Mouse (Mus musculus) layer of hippocampus, adult 8-10 months (tissue): Measurements from ENCODE around the gene Arpc4. TPM values are rescaled to one million over a fixed set of nuclear protein-coding genes. Genes with fewer than 3 reads are reported as not detected.

Source experiments
- DNase-seq, 2 experiments: peaks; one replicate each; pipeline ENCODE4 v3.0.0; 2022; ENCODE audit warnings: low spot score in 2 of 2
- total RNA-seq, 4 experiments: library from RNA; stranded (reverse); gene quantifications; 2 replicates each; pipeline ENCODE4 v1.2.4; 2022

Gene Arpc4
- total RNA-seq, 4 experiments from 2014 or later: 282 to 324 (median 303) TPM

GRCm38 (mm10) chr6:113402094-113402493, 24.2 kb downstream of the Arpc4 start:
- DNase-seq: peak; percentile 56 to 61

- no peak for DNase-seq
These were observed 26.9 kb downstream of the Arpc4 start for GRCm38 (mm10) chr6:113404649-113405448.

GRCm38 (mm10) chr6:113405483-113405882, 27.6 kb downstream of the Arpc4 start:
- DNase-seq: no peak

DNA sequence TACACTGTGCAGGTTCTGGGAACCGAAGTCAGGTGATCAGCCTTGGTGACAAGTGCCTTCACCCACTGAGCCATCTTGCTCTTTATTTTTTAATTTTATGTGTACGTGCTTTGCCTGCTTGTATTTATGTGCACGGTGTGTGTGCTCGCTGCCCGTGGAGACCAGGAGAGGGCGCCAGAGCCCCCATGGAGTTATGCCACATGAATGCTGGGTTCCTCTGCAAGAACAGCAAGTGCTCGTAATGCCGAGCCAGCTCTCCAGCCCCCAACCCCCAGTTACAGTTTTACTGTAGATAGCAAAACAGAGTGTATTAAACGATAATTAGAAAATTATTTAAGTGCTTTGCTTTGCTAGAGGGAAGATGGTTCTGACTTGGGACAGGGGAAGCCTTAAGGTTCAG, 28.8 kb downstream of the Arpc4 start:
- no peak for DNase-seq

DNA sequence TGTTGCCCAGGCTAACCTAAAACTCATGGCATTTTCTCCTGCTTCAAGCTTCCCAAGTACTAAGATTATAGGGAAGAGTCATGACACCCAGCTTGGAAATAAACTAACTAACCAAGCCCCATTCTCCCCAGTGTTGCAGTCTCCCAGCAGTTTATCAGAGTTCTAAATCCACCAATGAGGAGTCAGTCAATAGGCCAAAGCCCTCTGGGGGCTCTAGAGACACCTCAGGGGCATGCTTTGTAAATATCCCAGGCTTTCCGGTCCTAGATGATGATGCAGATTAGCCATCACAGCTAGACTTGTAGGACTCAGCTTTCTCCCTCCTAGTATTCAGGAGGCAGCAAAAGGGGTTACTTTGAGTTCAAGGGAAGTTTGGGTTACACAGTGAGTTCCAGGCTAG, 32.1 kb downstream of the Arpc4 start:
- no peak for DNase-seq

- DNase-seq: no peak
These were observed 38.5 kb downstream of the Arpc4 start for GRCm38 (mm10) chr6:113416416-113416815.

DNA sequence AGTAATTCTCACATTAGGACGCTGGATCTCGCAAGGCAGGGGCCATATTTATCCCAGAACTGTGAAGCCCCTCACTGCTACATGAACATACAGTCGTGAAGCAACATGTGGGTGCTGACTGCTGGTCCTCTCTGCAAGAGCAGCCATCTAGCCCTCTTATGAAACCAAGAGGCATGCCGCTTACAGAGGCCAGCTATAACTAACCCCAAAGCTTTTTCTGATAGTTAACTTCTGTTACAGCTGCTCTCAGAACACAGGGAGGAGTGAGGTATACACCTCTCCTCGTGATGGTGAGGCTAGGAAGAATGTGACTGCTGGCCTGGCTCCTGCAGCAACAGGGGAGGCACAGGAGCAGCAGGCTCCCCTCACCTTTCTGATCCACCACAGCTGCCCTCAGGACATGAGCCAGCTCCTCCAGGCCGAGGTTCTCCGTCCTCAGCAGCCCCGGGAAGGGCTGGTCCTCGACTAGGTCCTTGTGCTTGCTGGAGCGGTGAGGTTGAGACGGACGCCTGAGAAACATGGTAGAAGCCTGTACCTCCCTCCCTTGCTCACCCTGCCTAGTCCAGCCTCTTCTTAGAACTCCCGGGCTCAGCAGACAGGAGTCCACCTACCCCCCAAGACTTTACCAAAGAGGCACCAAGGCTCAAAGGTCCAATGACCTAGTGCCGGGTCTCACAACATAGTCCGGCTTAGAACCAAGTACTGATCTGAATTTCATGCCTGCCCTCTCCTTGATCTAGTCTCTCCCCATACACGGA, 40.7 kb downstream of the Arpc4 start:
- no peak for DNase-seq

DNA sequence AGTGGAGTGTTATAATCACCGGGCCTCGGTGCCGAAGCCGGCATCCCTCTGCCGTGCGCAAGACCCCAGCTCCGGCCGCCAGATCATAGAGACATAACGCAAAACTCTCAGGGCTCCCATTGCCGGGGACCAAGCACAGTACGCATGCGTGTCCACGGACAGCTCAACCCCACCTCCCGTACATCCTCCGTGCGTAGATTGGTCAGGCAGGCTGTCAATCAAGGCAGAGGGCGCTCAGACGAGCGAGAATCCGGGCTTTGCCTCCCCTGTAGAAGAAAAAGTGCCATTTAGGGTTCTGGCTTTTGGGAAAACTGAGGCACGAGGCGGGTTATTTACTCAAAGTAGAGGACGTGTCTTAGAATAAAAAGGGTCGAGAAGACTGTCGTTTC, 41.3 kb downstream of the Arpc4 start, which contains the start of gene Rpusd3:
Rpusd3 (minus strand) TSS at position 142 of the 389 bp plus-strand sequence.
- peak; percentile 94 to 97 for DNase-seq

GRCm38 (mm10) chr6:113423000-113423399, 45.1 kb downstream of the Arpc4 start:
- DNase-seq: no peak

- no peak for DNase-seq
These were observed 46.3 kb downstream of the Arpc4 start for GRCm38 (mm10) chr6:113424187-113424586.

- no peak for DNase-seq
These were observed 48.8 kb downstream of the Arpc4 start for GRCm38 (mm10) chr6:113426696-113427095.

GRCm38 (mm10) chr6:113427397-113427796, 49.5 kb downstream of the Arpc4 start:
- no peak for DNase-seq

- no peak for DNase-seq
These were observed 50.1 kb downstream of the Arpc4 start for GRCm38 (mm10) chr6:113428006-113428405.

- DNase-seq: no peak
These were observed 52.0 kb downstream of the Arpc4 start for GRCm38 (mm10) chr6:113429965-113430364.

DNA sequence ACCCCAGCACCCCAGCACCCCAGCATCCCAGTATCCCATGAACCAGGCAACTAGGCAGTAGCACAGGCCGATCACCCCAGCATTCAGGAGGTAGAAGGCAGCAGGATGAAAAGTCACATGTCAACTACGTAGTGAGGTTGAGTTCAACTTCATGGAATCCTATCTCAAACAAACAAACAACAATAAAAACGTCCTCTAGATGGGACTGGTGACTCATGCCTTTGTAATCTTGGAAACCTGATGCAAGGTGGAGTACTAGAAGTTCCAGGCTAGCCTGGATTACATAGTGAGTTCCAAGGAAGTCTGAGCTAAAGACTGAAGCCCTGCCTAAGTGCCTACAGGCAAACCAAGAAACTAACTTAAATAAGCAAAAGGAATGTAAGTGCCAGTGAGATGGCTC, 52.9 kb downstream of the Arpc4 start:
- no peak for DNase-seq

- DNase-seq: no peak
These were observed 53.9 kb downstream of the Arpc4 start for GRCm38 (mm10) chr6:113431801-113432200.

DNA sequence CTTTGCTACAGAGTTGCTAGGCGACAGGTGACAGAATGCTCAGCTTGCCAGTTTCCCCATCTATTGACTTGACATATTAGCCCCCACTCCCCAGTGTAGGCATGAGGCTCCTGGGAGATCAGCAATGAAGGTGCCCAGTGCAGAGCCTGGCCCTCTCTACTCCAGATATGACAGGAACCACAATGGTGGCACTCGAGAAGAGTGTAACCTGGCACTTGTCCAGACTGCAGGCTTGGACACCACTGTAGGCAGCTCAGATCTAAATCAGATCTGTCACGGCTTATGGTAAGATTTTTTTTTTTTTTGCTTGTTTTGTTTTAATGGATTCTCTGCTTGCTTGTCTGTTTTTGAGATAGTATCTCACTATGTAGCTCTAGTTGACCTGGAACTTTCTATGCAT, 55.7 kb downstream of the Arpc4 start:
- no peak for DNase-seq

GRCm38 (mm10) chr6:113434691-113435090, 56.8 kb downstream of the Arpc4 start:
- DNase-seq: no peak

DNA sequence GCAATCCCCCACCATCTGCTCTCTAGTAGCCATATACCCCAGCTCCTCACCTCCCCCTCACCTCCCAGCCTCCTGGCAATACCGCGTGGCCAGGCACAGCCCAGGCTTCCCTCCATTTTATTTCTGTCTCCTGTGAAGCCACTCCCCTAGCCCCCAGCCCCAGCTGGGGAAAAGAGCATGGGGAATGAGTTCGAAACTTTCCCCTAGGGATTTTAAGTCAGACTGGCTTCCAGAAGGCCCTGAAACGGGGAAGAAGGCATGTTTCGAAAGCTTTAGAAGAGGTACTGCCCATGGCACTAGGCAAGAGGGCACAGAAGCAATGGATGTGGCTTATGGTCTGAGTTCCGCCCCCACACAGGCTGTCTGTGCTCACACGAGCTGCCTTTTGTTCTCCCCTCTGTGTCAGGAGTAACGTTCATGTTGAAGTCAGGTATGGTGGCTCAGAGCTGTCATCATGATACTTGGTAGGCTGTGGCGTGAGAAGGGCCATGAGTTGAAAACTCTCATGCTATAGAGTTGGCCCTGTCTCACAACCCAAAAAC, 57.8 kb downstream of the Arpc4 start, which contains the start of gene Cidec:
Cidec (minus strand) TSS at position 97 of the 542 bp plus-strand sequence.
- DNase-seq: no peak

- no peak for DNase-seq
These were observed 59.2 kb downstream of the Arpc4 start for GRCm38 (mm10) chr6:113437135-113437534.

DNA sequence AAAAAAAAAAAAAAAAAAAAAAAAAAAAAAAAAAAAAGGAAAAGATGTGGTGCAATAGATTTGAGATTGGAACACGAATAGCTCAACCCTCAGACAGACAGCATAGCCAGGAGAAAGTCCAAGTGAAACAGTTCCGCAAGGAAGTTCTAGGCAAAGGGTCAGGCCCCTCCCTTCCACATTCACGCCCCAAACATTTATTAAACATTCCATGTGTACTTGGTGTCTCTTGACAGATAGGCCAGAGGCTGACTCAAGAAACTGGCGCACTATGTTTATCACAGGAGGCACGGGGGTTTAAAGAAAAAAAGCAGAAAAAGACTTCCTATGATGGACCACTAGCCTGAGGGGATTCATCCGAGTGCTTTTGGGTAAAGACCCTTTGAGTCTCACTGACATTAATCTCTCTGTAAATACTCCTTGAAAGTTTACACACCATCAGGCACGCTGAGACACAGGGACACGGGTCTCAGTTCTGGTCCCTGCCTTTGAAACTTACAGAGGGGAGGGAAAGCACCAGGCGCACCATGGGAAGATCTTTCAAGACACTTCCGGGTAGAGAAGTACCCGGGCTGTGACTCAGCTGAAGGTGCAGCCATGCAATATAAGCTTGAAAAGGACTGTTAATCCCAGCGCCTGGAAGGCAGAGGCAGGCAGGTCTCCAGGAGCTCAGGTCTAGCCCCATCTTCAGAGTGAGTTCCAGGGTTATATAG, 61.0 kb downstream of the Arpc4 start:
- DNase-seq: no peak
